In the genomic region with DNA sequence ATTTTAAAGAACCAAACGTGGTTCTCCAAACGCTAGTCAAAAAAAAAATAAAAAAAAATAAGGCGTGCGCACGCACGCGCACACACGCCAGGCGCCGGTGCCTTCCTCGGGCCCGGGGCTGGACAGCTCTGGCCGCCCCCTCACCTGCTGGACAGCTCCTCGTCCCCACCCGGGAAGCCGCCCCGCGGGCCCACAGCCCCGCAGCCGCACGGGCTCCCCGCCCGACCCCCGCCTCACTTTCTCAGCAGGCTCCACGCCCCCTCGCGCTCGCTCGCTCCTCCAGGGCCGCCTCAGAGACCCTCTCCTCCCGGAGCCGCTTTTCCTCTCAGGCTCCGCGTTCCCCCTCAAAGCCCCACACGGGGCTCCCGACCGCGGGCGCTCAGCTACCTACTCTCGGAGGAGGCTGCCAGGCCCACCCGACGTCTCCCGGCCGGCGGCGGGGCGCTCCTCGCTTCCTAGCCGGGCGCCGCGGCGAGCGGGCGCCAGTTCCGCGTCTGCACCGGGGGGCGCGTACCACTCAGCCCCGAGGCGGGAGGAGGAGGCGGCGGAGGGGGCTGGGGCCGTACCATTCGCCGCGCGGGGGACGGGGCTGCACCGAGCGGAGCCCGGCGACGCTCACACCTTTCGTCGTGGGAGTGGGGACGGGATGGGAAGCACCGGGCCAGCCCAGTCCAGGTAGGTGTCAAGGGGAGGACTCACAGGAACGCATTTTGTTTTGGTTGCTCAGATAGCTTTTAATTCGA, we compare ENCODE assay signal across 8 mouse cellular contexts. TPM values are rescaled to one million over a fixed set of nuclear protein-coding genes. Genes with fewer than 3 reads are reported as not detected.
DNase-seq lines count a peak whose midpoint lies in the region; ATAC-seq and TF ChIP-seq lines count a peak whose summit lies in the region.

No protein-coding gene starts in this region.

- peaks cover 7% of the 10 kb centered on the region for H3K36me3 ChIP-seq in embryonic facial prominence, embryonic 10.5 days (replicated peaks)
- no peaks in the 10 kb centered on the region for H3K36me3 ChIP-seq in heart, adult 2 months (ENCODE audit: control insufficient read depth, insufficient read depth, low read length)
- H3K36me3 ChIP-seq in liver, embryonic 13.5 days, result peaks cover 8% of the 10 kb centered on the region
- H3K36me3 ChIP-seq in myocyte (ENCODE audit: control insufficient read depth, insufficient read depth), result no peaks in the 10 kb centered on the region
- H3K36me3 ChIP-seq in stomach, embryonic 16.5 days (ENCODE audit: control insufficient read depth, insufficient read depth, low read length), result no peaks in the 10 kb centered on the region

- DNase-seq in spleen, adult 18-20 months, result peak; percentile 78 to 79
- no peak for DNase-seq in spleen, adult 12 weeks (ENCODE audit: low spot score)
- DNase-seq in embryonic facial prominence, embryonic 10.5 days (ENCODE audit: low spot score), result peak; percentile 89
- DNase-seq in heart, adult 2 months, result peak; percentile 78 to 79
- DNase-seq in kidney, postnatal 10 days, result peak; percentile 85
- peak; percentile 79 for DNase-seq in liver, embryonic 13.5 days

- no peaks in the 10 kb centered on the region for H3K79me2 ChIP-seq in heart, adult 2 months (replicated peaks; ENCODE audit: control insufficient read depth, insufficient read depth, low read length)
- H3K79me2 ChIP-seq in myocyte (ENCODE audit: control insufficient read depth, insufficient read depth), result peaks cover 6% of the 10 kb centered on the region

- ATAC-seq in liver, embryonic 13.5 days (ENCODE audit: low read depth), result peak; percentile 90
- ATAC-seq in stomach, embryonic 16.5 days (ENCODE audit: insufficient read depth, low FRiP score), result peak; percentile 95

- no peak for TF ChIP-seq CTCF in heart, adult 2 months (IDR thresholded peaks at IDR 0.05)

- TF ChIP-seq EP300 in heart, adult 2 months (IDR thresholded peaks at IDR 0.05; ENCODE audit: insufficient read depth, low read depth, low read length), result no peak

- peak overlapping the region; percentile 28 for H3ac ChIP-seq in myocyte (ENCODE audit: control insufficient read depth, insufficient read length)

- H3K9me3 ChIP-seq in embryonic facial prominence, embryonic 10.5 days, result no peaks in the 10 kb centered on the region
- H3K9me3 ChIP-seq in liver, embryonic 13.5 days (replicated peaks), result no peaks in the 10 kb centered on the region
- no peaks in the 10 kb centered on the region for H3K9me3 ChIP-seq in stomach, embryonic 16.5 days (replicated peaks; ENCODE audit: control insufficient read depth, low read length)

- under 1% methylated on average over 81 of the region's 81 CpGs for WGBS in embryonic facial prominence, embryonic 10.5 days
- WGBS in heart, adult 2 months, result under 1% methylated on average over 80 of the region's 81 CpGs
- under 1% methylated on average over 81 of the region's 81 CpGs for WGBS in liver, embryonic 13.5 days (ENCODE audit: insufficient replicate concordance)
- WGBS in stomach, embryonic 16.5 days, result under 1% methylated on average over 77 of the region's 81 CpGs

- TF ChIP-seq POLR2A in heart, adult 2 months (IDR thresholded peaks at IDR 0.05; ENCODE audit: insufficient read depth, low read depth, low read length), result no peak
- no peak for TF ChIP-seq POLR2A in myocyte (IDR thresholded peaks at IDR 0.05; ENCODE audit: insufficient read length, low read depth)

- H3K27ac ChIP-seq in embryonic facial prominence, embryonic 10.5 days (replicated peaks), result peak overlapping the region; percentile 82
- H3K27ac ChIP-seq in heart, adult 2 months, result peak overlapping the region; percentile 71
- H3K27ac ChIP-seq in liver, embryonic 13.5 days, result peak overlapping the region; percentile 85
- peak overlapping the region; percentile 81 for H3K27ac ChIP-seq in stomach, embryonic 16.5 days (ENCODE audit: low read length)

- peaks cover 23% of the 10 kb centered on the region for H3K4me1 ChIP-seq in embryonic facial prominence, embryonic 10.5 days
- H3K4me1 ChIP-seq in heart, adult 2 months (ENCODE audit: control insufficient read depth, insufficient read depth, low read length), result peaks cover 10% of the 10 kb centered on the region
- peaks cover 23% of the 10 kb centered on the region for H3K4me1 ChIP-seq in liver, embryonic 13.5 days (replicated peaks)
- H3K4me1 ChIP-seq in stomach, embryonic 16.5 days (ENCODE audit: control insufficient read depth, insufficient read depth, low read length), result peaks cover 10% of the 10 kb centered on the region; the same call in 1 of the 2 replicates

- peak overlapping the region; percentile 90 for H3K4me3 ChIP-seq in embryonic facial prominence, embryonic 10.5 days
- H3K4me3 ChIP-seq in heart, adult 2 months, result peak overlapping the region; percentile 78
- peak overlapping the region; percentile 94 for H3K4me3 ChIP-seq in liver, embryonic 13.5 days (replicated peaks)
- H3K4me3 ChIP-seq in myocyte, result peak overlapping the region; percentile 42
- H3K4me3 ChIP-seq in stomach, embryonic 16.5 days (replicated peaks; ENCODE audit: low read length), result peak overlapping the region; percentile 97

- H3K27me3 ChIP-seq in embryonic facial prominence, embryonic 10.5 days (replicated peaks; ENCODE audit: low read depth, poor library complexity, severe bottlenecking), result peaks cover 17% of the 10 kb centered on the region
- H3K27me3 ChIP-seq in heart, adult 2 months (ENCODE audit: control insufficient read depth, insufficient read depth, low read length), result no peaks in the 10 kb centered on the region
- H3K27me3 ChIP-seq in liver, embryonic 13.5 days, result no peaks in the 10 kb centered on the region
- H3K27me3 ChIP-seq in myocyte (ENCODE audit: control insufficient read depth, insufficient read depth, insufficient read length), result no peaks in the 10 kb centered on the region
- H3K27me3 ChIP-seq in stomach, embryonic 16.5 days (ENCODE audit: control insufficient read depth, insufficient read depth, low read length), result no peaks in the 10 kb centered on the region

- peak overlapping the region; percentile 100 for H3K4me2 ChIP-seq in liver, embryonic 13.5 days
- H3K4me2 ChIP-seq in myocyte (ENCODE audit: low read depth), result peak overlapping the region; percentile 95
- peak overlapping the region; percentile 66 for H3K4me2 ChIP-seq in stomach, embryonic 16.5 days (ENCODE audit: low read depth, low read length)

- H3K9ac ChIP-seq in heart, adult 2 months (ENCODE audit: low read depth, low read length), result peak overlapping the region; percentile 82
- H3K9ac ChIP-seq in liver, embryonic 13.5 days, result peak overlapping the region; percentile 87
- H3K9ac ChIP-seq in stomach, embryonic 16.5 days (ENCODE audit: low read length), result peak overlapping the region; percentile 86

- intact Hi-C loops in heart, adult 2 months (cut with DNase I), result no loop called here

TF ChIP-seq in myocyte, 11 proteins besides CTCF, POLR2A, EP300 and RAD21:
- TF ChIP-seq MYOG (IDR thresholded peaks at IDR 0.05; ENCODE audit: control insufficient read depth in 1 of 3, insufficient read depth in 1 of 3, insufficient read length in 2 of 3, low read depth in 2 of 3) (peak in 1 of 3 experiments; percentile 34), USF1 (IDR thresholded peaks at IDR 0.05; ENCODE audit: low read depth) (no peak), REST (IDR thresholded peaks at IDR 0.05; ENCODE audit: insufficient read depth, insufficient read length) (peak; percentile 90)
TF ChIP-seq in myocyte: peak in this region for 2.

RNA-seq across cellular contexts. Expression of gene Madd, which starts 1.1 kb away (rescaled TPM):
- 12.1 and 13.4 TPM in 2 replicates for polyA plus RNA-seq in embryonic facial prominence, embryonic 10.5 days (2016; fragmentation: Nextera tagmentation; extraction: Ambion mirVana)
- 1 to 10 TPM; 4.7 to 8.5 TPM for total RNA-seq in heart, adult 2 months (2021)
- polyA plus RNA-seq in heart, adult 2 months (2012; rRNA removed), result 6.1 and 8.6 TPM in 2 replicates
- 7.4 and 8.4 TPM in 2 replicates for polyA plus RNA-seq in liver, embryonic 13.5 days (2015; fragmentation: Nextera tagmentation; extraction: Ambion mirVana)
- polyA plus RNA-seq in myocyte (2012; fragmentation: generic; extraction: Trizol), result 10.2 TPM
- polyA plus RNA-seq in stomach, embryonic 16.5 days (2015; fragmentation: Nextera tagmentation; extraction: Ambion mirVana), result 14.3 and 17.2 TPM in 2 replicates

RNA-seq across cellular contexts. Expression of gene Nr1h3, which starts 20.1 kb away (rescaled TPM):
- 1.1 and 1.4 TPM in 2 replicates for polyA plus RNA-seq in embryonic facial prominence, embryonic 10.5 days (2016; fragmentation: Nextera tagmentation; extraction: Ambion mirVana)
- 10 to 100 TPM; 20.3 to 27.6 TPM for total RNA-seq in heart, adult 2 months (2021)
- 30.6 and 32.9 TPM in 2 replicates for polyA plus RNA-seq in heart, adult 2 months (2012; rRNA removed)
- polyA plus RNA-seq in liver, embryonic 13.5 days (2015; fragmentation: Nextera tagmentation; extraction: Ambion mirVana), result 14.1 and 16.5 TPM in 2 replicates
- polyA plus RNA-seq in myocyte (2012; fragmentation: generic; extraction: Trizol), result 0.53 TPM
- 3.5 and 4.2 TPM in 2 replicates for polyA plus RNA-seq in stomach, embryonic 16.5 days (2015; fragmentation: Nextera tagmentation; extraction: Ambion mirVana)

RNA-seq across cellular contexts. Expression of gene Acp2, which starts 20.1 kb away (rescaled TPM):
- 26.0 and 29.0 TPM in 2 replicates for polyA plus RNA-seq in embryonic facial prominence, embryonic 10.5 days (2016; fragmentation: Nextera tagmentation; extraction: Ambion mirVana)
- total RNA-seq in heart, adult 2 months (2021), result 10 to 100 TPM; 17.3 to 19.9 TPM
- polyA plus RNA-seq in heart, adult 2 months (2012; rRNA removed), result 15.0 and 20.4 TPM in 2 replicates
- polyA plus RNA-seq in liver, embryonic 13.5 days (2015; fragmentation: Nextera tagmentation; extraction: Ambion mirVana), result 8.2 and 10.4 TPM in 2 replicates
- 16.9 TPM for polyA plus RNA-seq in myocyte (2012; fragmentation: generic; extraction: Trizol)
- polyA plus RNA-seq in stomach, embryonic 16.5 days (2015; fragmentation: Nextera tagmentation; extraction: Ambion mirVana), result 23.1 and 24.5 TPM in 2 replicates

RNA-seq across cellular contexts. Expression of gene Ddb2, which starts 54.2 kb away (rescaled TPM):
- 9.3 and 9.9 TPM in 2 replicates for polyA plus RNA-seq in embryonic facial prominence, embryonic 10.5 days (2016; fragmentation: Nextera tagmentation; extraction: Ambion mirVana)
- total RNA-seq in heart, adult 2 months (2021), result 1 to 10 TPM; 2.7 to 3.2 TPM
- polyA plus RNA-seq in heart, adult 2 months (2012; rRNA removed), result 8.5 and 12.6 TPM in 2 replicates
- polyA plus RNA-seq in liver, embryonic 13.5 days (2015; fragmentation: Nextera tagmentation; extraction: Ambion mirVana), result 5.5 and 6.0 TPM in 2 replicates
- polyA plus RNA-seq in myocyte (2012; fragmentation: generic; extraction: Trizol), result 2.0 TPM
- 17.1 and 20.5 TPM in 2 replicates for polyA plus RNA-seq in stomach, embryonic 16.5 days (2015; fragmentation: Nextera tagmentation; extraction: Ambion mirVana)

Comparison
In these comparisons a context has a peak if more than half of its experiments do, and no peak if none do; other contexts are left out.
1. H3K4me3 ChIP-seq: peak in every context shown above with its lines; median percentile 97 in stomach, embryonic 16.5 days; 94 in liver, embryonic 13.5 days; 90 in embryonic facial prominence, embryonic 10.5 days; 78 in heart, adult 2 months; 42 in myocyte.